Mouse (Mus musculus) MEL (cell line): Measurements from ENCODE around the gene Cldn12.

Experiments used
- ETS1 ChIP-seq: IDR thresholded peaks from 2 replicates; pipeline ENCODE4 v1.6.1; 2012; ENCODE audit warnings: low read depth, mild to moderate bottlenecking, inconsistent platforms, low read length, improper control_type of control experiment, moderate library complexity
- HCFC1 ChIP-seq: IDR thresholded peaks from 2 replicates; pipeline ENCODE4 v1.6.1; 2012; ENCODE audit warnings: low read depth, mild to moderate bottlenecking, inconsistent platforms, low read length, improper control_type of control experiment, moderate library complexity

DNA sequence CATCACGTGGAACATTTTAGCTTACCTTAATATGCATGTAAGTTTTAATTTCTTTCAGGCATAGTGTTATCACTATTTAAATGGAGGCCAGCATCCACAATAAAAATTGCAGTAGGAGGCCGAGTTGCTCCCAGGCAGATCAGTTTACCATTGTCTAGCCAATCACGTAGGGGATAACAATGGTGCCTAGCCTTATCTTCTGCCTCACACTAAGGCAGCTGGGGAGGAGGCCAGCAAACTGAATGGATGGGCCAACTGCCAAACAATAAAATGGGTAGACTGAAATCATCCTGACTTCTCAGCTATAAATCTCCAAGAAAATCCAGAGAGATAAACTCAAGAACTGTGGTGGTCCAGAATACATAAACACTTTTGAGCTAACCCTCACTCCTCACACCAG is 25.0 kb upstream of the Cldn12 start:
- TF ChIP-seq HCFC1 = no peak
- no peak for TF ChIP-seq ETS1
